In genomic region chr2:73780321-73781010, GRCm38 (mm10) we compare ENCODE assay signal across 21 mouse cellular contexts. TPM values are rescaled to one million over a fixed set of nuclear protein-coding genes. Genes with fewer than 3 reads are reported as not detected.
DNase-seq lines count a peak whose midpoint lies in the region; ATAC-seq lines count a peak whose summit lies in the region.
"Had no signal": no experiment of that assay in that cellular context is flagged by ENCODE, and none has a peak within 500 bp of the region (broad histone marks: within the 10 kb centered on the region; RNA-seq: fewer than 3 reads in every experiment).

No protein-coding gene starts in this region.

- H3K4me3 ChIP-seq in heart, embryonic 10.5 days, result no peak overlapping the region
- no peak overlapping the region for H3K4me3 ChIP-seq in midbrain, embryonic 12.5 days
- H3K4me3 ChIP-seq in midbrain, embryonic 11.5 days (ENCODE audit: low read depth, low read length), result no peak overlapping the region
- no peak overlapping the region for H3K4me3 ChIP-seq in forebrain, embryonic 15.5 days
- H3K4me3 ChIP-seq: megakaryocyte, embryonic 14.5 days; myocyte; stomach, embryonic 15.5 days had no signal

- 79% methylated on average over 14 of the region's 14 CpGs for WGBS in heart, embryonic 10.5 days
- WGBS in midbrain, embryonic 12.5 days, result 77% methylated on average over 14 of the region's 14 CpGs
- 82% methylated on average over 14 of the region's 14 CpGs for WGBS in midbrain, embryonic 11.5 days
- 49% methylated on average over 14 of the region's 14 CpGs for WGBS in forebrain, embryonic 15.5 days

- peak; percentile 52 to 70 for DNase-seq in cerebellum, postnatal 10 days
- no peak for DNase-seq in cerebellum, adult 9-10 months
- peak; percentile 66 for DNase-seq in heart, embryonic 10.5 days (ENCODE audit: low spot score)
- DNase-seq in heart, postnatal 25 days (ENCODE audit: low spot score), result no peak
- DNase-seq in midbrain, embryonic 11.5 days (ENCODE audit: low spot score, missing footprints), result no peak
- no peak for DNase-seq in thymus, postnatal 14 days
- DNase-seq: adrenal gland, adult 8-10 months; gastrocnemius, postnatal 14 days; kidney, adult 8-10 months; kidney, postnatal 25 days; liver; lung, postnatal 14 days; right cerebral cortex, postnatal 14 days; thymus, adult 18-20 months had no signal

- H3K36me3 ChIP-seq in heart, embryonic 10.5 days, result no peaks in the 10 kb centered on the region
- no peaks in the 10 kb centered on the region for H3K36me3 ChIP-seq in midbrain, embryonic 12.5 days
- H3K36me3 ChIP-seq in midbrain, embryonic 11.5 days (ENCODE audit: control insufficient read depth, insufficient read depth, low read length), result no peaks in the 10 kb centered on the region
- H3K36me3 ChIP-seq in forebrain, embryonic 15.5 days, result no peaks in the 10 kb centered on the region
- H3K36me3 ChIP-seq: stomach, embryonic 15.5 days had no signal

- no peaks in the 10 kb centered on the region for H3K27me3 ChIP-seq in heart, embryonic 10.5 days (ENCODE audit: insufficient read depth, poor library complexity, severe bottlenecking)
- H3K27me3 ChIP-seq in midbrain, embryonic 12.5 days, result no peaks in the 10 kb centered on the region
- no peaks in the 10 kb centered on the region for H3K27me3 ChIP-seq in midbrain, embryonic 11.5 days (ENCODE audit: control insufficient read depth, insufficient read depth, low read length)
- H3K27me3 ChIP-seq in forebrain, embryonic 15.5 days, result no peaks in the 10 kb centered on the region

- peaks cover 13% of the 10 kb centered on the region for H3K4me1 ChIP-seq in heart, embryonic 10.5 days
- H3K4me1 ChIP-seq in midbrain, embryonic 12.5 days, result peaks cover 25% of the 10 kb centered on the region; the same call in 1 of the 2 replicates
- H3K4me1 ChIP-seq in midbrain, embryonic 11.5 days (ENCODE audit: control insufficient read depth, insufficient read depth, low read length), result no peaks in the 10 kb centered on the region
- H3K4me1 ChIP-seq in forebrain, embryonic 15.5 days, result peaks cover 57% of the 10 kb centered on the region
- H3K4me1 ChIP-seq: stomach, embryonic 15.5 days had no signal

- no peak overlapping the region for H3K9ac ChIP-seq in midbrain, embryonic 12.5 days (replicated peaks)
- H3K9ac ChIP-seq in midbrain, embryonic 11.5 days (ENCODE audit: low read length), result no peak overlapping the region
- no peak overlapping the region for H3K9ac ChIP-seq in forebrain, embryonic 15.5 days (replicated peaks)
- H3K9ac ChIP-seq: stomach, embryonic 15.5 days had no signal

- no peak overlapping the region for H3K4me2 ChIP-seq in midbrain, embryonic 12.5 days (replicated peaks)
- no peak overlapping the region for H3K4me2 ChIP-seq in midbrain, embryonic 11.5 days
- peak overlapping the region; percentile 25 for H3K4me2 ChIP-seq in forebrain, embryonic 15.5 days (replicated peaks)
- H3K4me2 ChIP-seq: stomach, embryonic 15.5 days had no signal

- H3K9me3 ChIP-seq in heart, embryonic 10.5 days, result no peaks in the 10 kb centered on the region
- peaks cover 4% of the 10 kb centered on the region; the same call in 1 of the 2 replicates for H3K9me3 ChIP-seq in midbrain, embryonic 12.5 days
- no peaks in the 10 kb centered on the region for H3K9me3 ChIP-seq in midbrain, embryonic 11.5 days (ENCODE audit: control insufficient read depth, low read length)
- no peaks in the 10 kb centered on the region for H3K9me3 ChIP-seq in forebrain, embryonic 15.5 days
- H3K9me3 ChIP-seq: stomach, embryonic 15.5 days had no signal

- H3K27ac ChIP-seq in heart, embryonic 10.5 days, result no peak overlapping the region
- H3K27ac ChIP-seq in midbrain, embryonic 12.5 days (replicated peaks), result peak overlapping the region; percentile 25; the same call in 1 of the 2 replicates
- H3K27ac ChIP-seq in midbrain, embryonic 11.5 days (ENCODE audit: low read depth, low read length), result no peak overlapping the region
- peak overlapping the region; percentile 71 for H3K27ac ChIP-seq in forebrain, embryonic 15.5 days (replicated peaks)
- H3K27ac ChIP-seq: stomach, embryonic 15.5 days had no signal

- intact Hi-C loops in heart, postnatal 25 days (cut with DNase I), result no loop called here

- ATAC-seq in midbrain, embryonic 12.5 days (ENCODE audit: low FRiP score, low read depth), result no peak
- ATAC-seq in midbrain, embryonic 11.5 days (ENCODE audit: low FRiP score), result no peak
- ATAC-seq in forebrain, embryonic 15.5 days (replicated peaks), result no peak
- ATAC-seq: inflammation-experienced regulatory T-cells, adult 6 months; Patski had no signal

RNA-seq across cellular contexts. Expression of gene Chn1, which starts 5.3 kb away (rescaled TPM):
- polyA plus RNA-seq in heart, embryonic 10.5 days (2016; fragmentation: Nextera tagmentation; extraction: Ambion mirVana), result 15.0 and 17.7 TPM in 2 replicates
- 10 to 100 TPM; 38.3 to 46.0 TPM for total RNA-seq in heart, postnatal 25 days (2021)
- polyA plus RNA-seq in midbrain, embryonic 12.5 days (2016; fragmentation: Nextera tagmentation; extraction: Ambion mirVana), result 75.7 and 81.5 TPM in 2 replicates
- polyA plus RNA-seq in midbrain, embryonic 11.5 days (2014; fragmentation: Nextera tagmentation; extraction: Ambion mirVana), result 84.0 and 86.7 TPM in 2 replicates
- 87.9 and 94.9 TPM in 2 replicates for polyA plus RNA-seq in forebrain, embryonic 15.5 days (2015; fragmentation: Nextera tagmentation; extraction: Ambion mirVana)

Comparison
In these comparisons a context has a peak if more than half of its experiments do, and no peak if none do; other contexts are left out.
1. DNase-seq: peak in cerebellum, postnatal 10 days (2 of 2) and heart, embryonic 10.5 days (single experiment); none in cerebellum, adult 9-10 months (single experiment), heart, postnatal 25 days (single experiment), midbrain, embryonic 11.5 days (single experiment) and thymus, postnatal 14 days (single experiment).
2. H3K27ac ChIP-seq: peak in midbrain, embryonic 12.5 days (single experiment) and forebrain, embryonic 15.5 days (single experiment); none in heart, embryonic 10.5 days (single experiment) and midbrain, embryonic 11.5 days (single experiment).